Mouse (Mus musculus) cerebellum, adult 11-12 months (tissue): Measurements from ENCODE around the gene 3110082I17Rik.

Experiments used
- DNase-seq: peaks from one replicate; pipeline ENCODE4 v3.0.0; 2022

Gene 3110082I17Rik

GRCm38 (mm10) chr5:139460384-139461067, at the start of gene 3110082I17Rik:
Gene 3110082I17Rik (minus strand): TSS chr5:139460527.
- peak; percentile 97 for DNase-seq

DNA sequence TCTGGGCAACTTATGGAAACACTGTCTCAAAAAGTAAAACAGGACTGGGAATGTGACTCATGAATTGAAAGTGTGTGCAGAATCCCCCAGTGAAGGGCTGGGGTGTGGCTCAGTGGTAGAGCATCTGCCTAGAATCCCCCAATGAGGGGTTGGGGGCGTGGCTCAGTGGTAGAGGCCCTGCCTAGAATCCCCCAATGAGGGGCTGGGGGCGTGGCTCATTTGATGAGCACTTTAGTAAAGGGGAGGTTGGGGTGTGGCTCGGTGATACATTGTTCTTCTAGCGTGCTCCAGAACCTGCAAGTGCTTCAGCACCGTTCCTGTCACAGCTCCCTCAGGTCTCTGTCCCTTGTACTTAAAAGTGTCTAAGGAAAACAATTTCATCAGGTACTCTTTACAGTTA, 45.9 kb upstream of the 3110082I17Rik start:
- DNase-seq = no peak

GRCm38 (mm10) chr5:139505073-139505606, 44.8 kb upstream of the 3110082I17Rik start:
- peak; percentile 83 for DNase-seq

GRCm38 (mm10) chr5:139502281-139502680, 42.0 kb upstream of the 3110082I17Rik start:
- DNase-seq = no peak

DNA sequence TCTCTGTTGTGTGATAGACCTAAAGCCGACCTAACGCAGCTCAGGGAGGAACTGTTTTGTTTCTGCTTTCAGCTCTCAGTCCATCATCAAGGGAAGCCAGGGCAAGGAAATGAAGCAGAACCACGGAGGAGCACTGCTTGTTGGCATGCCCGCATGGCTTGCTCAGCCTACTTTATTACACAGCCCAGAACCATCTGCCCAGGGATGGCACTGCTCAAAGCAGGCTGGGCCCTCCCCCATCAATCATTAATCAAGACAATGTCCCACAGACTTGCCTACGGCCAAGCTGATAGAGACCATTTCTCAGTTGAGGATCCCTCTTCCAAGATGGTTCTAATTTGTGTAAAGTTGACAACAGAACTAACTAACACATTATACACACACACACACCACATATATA, 38.5 kb upstream of the 3110082I17Rik start:
- DNase-seq = no peak

DNA sequence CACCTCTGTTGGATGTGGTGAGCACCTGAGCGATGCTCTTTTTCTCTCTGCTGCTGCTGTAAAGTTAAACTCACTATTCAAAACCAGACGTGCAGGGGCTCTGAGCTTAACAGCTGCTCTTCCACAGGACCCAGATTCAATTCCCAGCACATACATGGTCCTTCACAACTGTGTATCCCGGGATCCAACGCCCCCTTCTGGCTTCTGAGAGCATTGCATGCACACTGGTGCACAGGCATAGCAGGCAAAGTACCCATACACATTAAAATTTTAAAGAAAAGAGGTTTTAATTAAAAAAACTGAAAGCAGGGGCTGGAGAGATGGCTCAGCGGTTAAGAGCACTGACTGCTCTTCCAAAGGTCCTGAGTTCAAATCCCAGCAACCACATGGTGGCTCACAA, 36.6 kb upstream of the 3110082I17Rik start:
- no peak for DNase-seq

DNA sequence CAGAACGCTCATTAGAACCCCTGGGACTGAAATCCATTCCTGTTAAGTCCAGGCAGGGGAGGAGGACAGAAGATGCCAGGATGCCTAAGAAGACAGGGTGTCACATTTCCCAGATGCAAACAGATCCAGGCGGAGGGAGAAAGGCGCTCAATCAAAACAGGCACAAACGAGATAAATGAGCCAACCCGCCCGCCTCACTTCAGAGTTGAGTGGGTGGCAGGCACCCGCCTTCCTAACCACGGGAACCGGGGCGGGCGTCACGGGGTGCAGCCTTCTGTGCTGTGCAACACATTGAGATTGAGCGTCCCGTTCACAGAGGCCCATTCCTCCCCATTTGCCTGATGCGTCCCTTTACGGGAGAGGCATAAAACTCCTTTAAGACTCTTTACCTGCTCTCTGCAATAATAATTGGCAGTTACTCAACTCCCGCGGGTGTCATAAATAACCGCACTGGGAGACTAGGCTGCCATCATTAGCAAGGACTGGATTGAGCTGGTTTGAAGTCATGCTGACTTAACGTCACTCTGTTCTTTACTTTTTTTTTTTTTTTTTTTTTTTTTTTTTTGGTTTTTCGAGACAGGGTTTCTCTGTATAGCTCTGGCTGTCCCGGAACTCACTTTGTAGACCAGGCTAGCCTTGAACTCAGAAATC, 34.8 kb upstream of the 3110082I17Rik start:
- no peak for DNase-seq

GRCm38 (mm10) chr5:139493690-139494089, 33.4 kb upstream of the 3110082I17Rik start:
- no peak for DNase-seq

DNA sequence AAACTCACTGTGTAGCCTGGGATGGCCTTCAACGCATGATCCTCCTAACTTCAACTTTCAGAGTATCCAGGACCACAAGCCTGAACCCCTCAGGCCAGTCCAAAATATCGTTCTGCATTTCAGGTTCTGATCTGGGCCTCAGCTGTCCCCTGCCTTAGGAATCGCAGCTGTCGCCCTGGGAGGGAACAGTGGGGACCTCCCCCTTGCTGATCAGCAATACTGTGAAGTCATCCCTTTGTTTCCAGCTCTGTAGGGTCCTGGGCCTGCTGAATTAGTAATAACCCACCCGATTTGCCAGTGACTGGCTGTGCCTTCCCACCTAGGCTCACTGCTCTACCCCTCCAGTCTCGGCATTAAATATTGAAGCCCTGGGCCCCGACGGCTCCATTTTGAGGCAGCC, 31.0 kb upstream of the 3110082I17Rik start:
- no peak for DNase-seq

- DNase-seq = no peak
Measured at GRCm38 (mm10) chr5:139490131-139490530, 29.8 kb upstream of the 3110082I17Rik start.

DNA sequence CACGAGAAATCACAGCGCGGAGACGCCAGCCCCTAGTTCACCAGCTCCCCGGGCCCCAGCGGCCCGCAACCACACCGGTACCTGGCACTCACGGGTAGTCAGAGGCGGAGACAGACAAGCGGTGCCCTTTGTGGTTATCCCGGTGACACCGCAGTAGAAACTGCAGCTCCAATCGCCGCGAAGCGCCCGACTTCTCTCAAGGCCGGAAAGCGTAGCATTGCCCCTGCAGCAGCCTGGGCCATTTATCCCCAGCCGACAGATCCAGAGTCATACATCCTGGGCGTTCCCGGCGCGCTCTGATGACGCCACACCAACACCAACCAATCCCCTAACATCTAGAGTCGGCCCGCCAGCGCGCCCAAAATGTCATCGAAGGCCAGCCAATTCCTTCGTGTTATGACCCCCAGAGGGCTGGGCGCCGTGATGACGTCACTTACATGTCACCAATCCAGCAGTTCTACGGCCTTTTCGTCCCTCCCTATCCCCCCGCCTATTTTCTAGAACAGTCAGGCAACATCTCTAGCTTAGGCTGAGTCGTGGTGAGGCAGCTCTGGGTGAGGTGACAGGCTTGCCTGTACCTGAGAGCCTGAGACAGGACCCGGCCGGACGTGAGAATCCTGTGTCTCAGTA, 24.0 kb upstream of the 3110082I17Rik start, which contains the start of gene Zfand2a:
TSS of gene Zfand2a (minus strand) at position 365 of the 630 bp plus-strand sequence.
- DNase-seq = peak; percentile 100

GRCm38 (mm10) chr5:139483171-139483848, 23.0 kb upstream of the 3110082I17Rik start:
- no peak for DNase-seq

DNA sequence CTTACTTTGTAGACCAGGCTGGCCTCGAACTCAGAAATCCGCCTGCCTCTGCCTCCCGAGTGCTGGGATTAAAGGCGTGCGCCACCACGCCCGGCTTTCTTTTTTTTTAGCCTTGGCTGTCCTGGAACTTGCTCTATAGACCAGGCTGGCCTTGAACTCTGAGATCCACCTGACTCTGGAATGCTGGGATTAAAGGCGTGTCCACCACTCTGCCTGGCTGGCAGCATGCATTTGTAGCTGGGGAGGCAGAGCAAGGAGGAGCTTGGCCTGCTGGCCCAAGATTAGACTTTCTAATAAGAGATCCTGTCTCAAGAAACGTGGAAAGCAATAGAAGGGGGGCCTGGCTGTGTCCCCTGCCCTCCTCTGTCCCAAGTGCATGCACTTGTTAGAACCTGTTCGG, 20.1 kb upstream of the 3110082I17Rik start:
- no peak for DNase-seq

GRCm38 (mm10) chr5:139479088-139479487, 18.8 kb upstream of the 3110082I17Rik start:
- peak; percentile 34 for DNase-seq

DNA sequence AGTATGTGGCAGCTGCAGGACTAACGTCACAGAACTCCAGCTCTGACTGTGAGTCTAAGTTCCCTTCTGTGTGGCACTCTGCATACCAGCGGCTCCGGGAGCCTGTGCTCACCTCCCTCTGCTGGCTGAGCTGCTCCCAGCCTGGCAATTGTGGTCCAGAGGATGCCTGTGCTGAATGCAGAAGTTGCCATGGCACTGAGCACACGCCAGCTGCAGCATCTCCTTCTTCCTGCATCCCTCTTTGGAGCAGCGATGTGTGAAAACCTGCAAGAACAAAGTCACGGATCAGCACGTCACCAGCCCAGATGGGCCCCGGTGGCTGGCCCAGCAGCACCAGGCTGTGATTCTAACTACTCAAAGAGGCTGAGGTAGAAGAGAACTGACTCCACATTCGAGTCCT, 14.4 kb upstream of the 3110082I17Rik start:
- DNase-seq = no peak

GRCm38 (mm10) chr5:139467998-139468397, 7.7 kb upstream of the 3110082I17Rik start:
- no peak for DNase-seq

- no peak for DNase-seq
Measured at GRCm38 (mm10) chr5:139466801-139467200, 6.5 kb upstream of the 3110082I17Rik start.

DNA sequence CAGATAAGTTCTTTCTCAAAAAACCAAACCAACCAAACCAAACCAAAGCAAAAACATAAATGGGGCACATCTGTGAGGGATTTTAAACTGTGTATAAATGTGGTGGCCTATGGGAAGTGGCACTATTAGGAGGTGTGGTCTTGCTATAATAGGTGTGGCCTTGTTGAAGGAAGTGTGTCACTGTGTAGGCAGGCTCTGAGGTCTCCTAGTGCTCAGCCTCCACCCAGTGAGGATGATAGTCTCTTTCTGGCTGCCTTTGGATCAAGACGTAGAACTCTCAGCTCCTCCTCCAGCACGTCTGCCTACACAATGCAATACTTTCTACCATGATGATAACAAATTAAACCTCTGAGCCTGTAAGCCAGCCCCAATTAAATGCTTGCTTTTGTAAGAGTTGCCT, 6.0 kb upstream of the 3110082I17Rik start:
- no peak for DNase-seq

DNA sequence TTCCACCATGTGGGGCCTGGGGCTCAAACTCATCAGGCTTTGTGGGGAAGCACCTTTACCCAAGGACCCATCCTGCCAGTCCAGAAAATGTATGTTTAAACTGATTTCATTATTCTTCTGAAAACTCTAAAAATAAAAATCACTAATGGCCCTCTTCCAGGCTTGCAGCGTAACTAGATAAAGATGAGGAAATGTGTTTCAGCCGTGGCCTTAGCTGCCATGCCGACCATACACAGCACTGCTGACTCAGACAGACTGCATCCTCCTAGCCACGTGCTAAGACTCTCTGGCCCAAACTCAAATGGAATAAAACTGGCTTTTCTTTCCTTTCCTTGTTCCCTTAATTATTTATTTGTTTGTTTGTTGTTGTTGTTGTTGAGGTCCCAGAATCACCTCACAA, 4.5 kb upstream of the 3110082I17Rik start:
- DNase-seq = no peak

- no peak for DNase-seq
Measured at GRCm38 (mm10) chr5:139459938-139460337, 389 bp downstream of the 3110082I17Rik start.

DNA sequence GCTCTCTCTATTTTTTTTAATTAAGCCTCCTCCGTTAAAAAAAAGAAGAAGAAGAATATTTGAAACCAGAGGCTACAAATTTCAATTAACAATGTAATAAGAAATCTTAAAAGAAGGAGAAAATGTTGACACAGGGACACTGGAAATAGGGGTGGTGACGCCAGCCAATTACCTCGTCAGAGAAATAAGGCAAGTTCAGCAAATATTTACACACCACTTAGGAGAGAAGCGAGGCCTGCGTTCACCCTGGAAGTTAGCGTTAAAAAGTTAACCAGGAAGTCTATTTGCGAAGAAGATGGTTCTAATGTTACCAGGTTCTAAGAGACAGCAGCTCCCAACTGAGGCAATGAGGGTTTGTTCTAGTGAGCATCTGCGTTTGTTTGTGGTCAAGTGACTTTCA, 3.1 kb downstream of the 3110082I17Rik start:
- no peak for DNase-seq

GRCm38 (mm10) chr5:139455166-139455565, 5.2 kb downstream of the 3110082I17Rik start:
- DNase-seq = no peak

DNA sequence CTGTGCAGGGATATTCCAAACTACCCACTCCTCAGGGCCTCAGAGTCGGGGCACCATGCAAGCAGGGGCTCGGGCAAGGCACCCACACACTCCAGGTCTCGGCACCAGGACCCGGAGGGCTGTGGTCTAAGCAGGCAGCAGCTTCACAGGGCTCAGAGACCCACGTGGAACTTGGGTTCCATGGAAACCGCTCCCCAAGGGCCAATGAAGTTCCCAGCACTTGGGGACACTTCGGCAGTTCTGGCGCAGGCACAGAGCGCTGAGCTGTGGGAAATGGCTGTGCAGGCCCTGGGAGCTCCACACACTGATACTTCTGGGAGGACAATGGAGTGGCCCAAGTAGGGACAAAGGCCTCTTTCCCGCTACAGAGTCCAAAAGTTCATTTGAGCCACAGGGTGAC, 7.3 kb downstream of the 3110082I17Rik start:
- no peak for DNase-seq
